Mouse (Mus musculus): ENCODE data around the gene Mtmr14. TPM values are rescaled to one million over a fixed set of nuclear protein-coding genes. Genes with fewer than 3 reads are reported as not detected.
A peak's percentile ranks its signal among the peaks of the same experiment; 100 is the strongest.

Gene Mtmr14
- total RNA-seq, 2 experiments from 2014 or later: 15.5 to 16.9 TPM

DNA sequence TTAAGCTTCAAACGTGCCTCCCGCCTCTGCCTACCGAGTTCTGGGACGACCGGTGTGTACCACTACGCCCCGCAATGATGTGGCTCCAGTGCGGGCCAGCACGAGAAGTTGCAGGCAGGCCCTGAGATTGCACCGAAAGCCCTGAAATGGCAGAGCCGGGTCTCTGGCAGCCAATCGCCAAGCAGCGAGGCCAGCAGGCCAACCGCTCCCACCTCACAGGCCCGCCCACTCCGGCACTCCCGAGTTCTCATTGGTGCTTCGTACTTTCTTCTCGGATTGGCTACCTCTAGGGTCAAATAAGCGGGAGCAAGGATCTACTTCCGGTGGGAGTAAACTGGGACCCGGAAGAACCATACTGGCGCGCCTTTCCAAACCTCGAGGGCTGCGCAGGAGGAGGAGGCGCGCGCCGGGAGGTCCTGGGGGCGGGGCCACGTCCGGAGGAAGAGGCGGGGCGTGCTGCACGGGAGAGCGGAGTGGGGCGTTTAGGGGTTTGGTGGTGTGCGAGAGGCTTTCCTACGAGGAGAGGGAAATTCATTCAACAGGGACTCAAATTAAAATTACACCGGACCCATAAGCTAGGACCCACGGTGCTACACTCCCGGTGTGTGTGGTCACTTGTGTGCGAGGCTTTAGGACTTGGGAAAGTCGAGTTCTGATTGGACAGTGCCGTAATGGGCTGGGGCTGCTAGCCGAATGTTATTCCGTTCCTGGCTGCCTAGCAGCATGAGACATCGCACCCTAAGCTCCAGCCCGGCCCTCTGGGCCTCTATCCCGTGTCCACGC, 89.1 kb downstream of the Mtmr14 start, which contains the start of gene Ogg1:
Ogg1 (plus strand) TSS at position 440 of the 783 bp plus-strand sequence.
- peak; percentile 90 to 95 for DNase-seq (ENCODE audit: low spot score in 2 of 2)

- DNase-seq (ENCODE audit: low spot score in 2 of 2): no peak
These were observed 91.8 kb downstream of the Mtmr14 start for GRCm38 (mm10) chr6:113329396-113329795.

GRCm38 (mm10) chr6:113330547-113330946, 92.9 kb downstream of the Mtmr14 start:
- no peak for DNase-seq (ENCODE audit: low spot score in 2 of 2)

Other genes starting within 250 kb of the Mtmr14 start
- gene Thumpd3, start 191.6 kb upstream of the Mtmr14 start, total RNA-seq (2021): 10 to 100 TPM; 20.7 to 22.1 TPM
- gene Setd5, start 160.5 kb upstream of the Mtmr14 start, total RNA-seq (2021): 100 to 1,000 TPM; 106 to 109 TPM
- 1 to 10 TPM in 1 of 2 experiments, under 1 TPM in 1; 0.91 to 1.0 TPM for gene Lhfpl4, start 42.5 kb upstream of the Mtmr14 start, total RNA-seq (2021)
- under 1 TPM in 1 of 2 experiments, not detected in 1; 0.36 TPM for gene Cpne9, start 44.5 kb downstream of the Mtmr14 start, total RNA-seq (2021)
- 10 to 100 TPM; 20.9 to 25.5 TPM for gene Brpf1, start 69.3 kb downstream of the Mtmr14 start, total RNA-seq (2021)
- gene Ogg1, start 89.1 kb downstream of the Mtmr14 start, total RNA-seq (2021): 10 to 100 TPM in 1 of 2 experiments, 1 to 10 TPM in 1; 7.8 to 10.1 TPM
- 10 to 100 TPM; 47.5 to 49.5 TPM for gene Camk1, start 106.1 kb downstream of the Mtmr14 start, total RNA-seq (2021)
- 10 to 100 TPM; 30.0 to 32.3 TPM for gene Tada3, start 140.0 kb downstream of the Mtmr14 start, total RNA-seq (2021)
- 100 to 1,000 TPM; 130 to 134 TPM for gene Arpc4, start 140.3 kb downstream of the Mtmr14 start, total RNA-seq (2021)
- gene Ttll3, start 151.4 kb downstream of the Mtmr14 start, total RNA-seq (2021): 1 to 10 TPM; 3.4 to 4.6 TPM
- gene Rpusd3, start 181.5 kb downstream of the Mtmr14 start, total RNA-seq (2021): 10 to 100 TPM; 12.0 to 12.2 TPM
- 10 to 100 TPM; 12.4 to 25.1 TPM for gene Cidec, start 197.9 kb downstream of the Mtmr14 start, total RNA-seq (2021)
- gene Jagn1, start 204.7 kb downstream of the Mtmr14 start, total RNA-seq (2021): 10 to 100 TPM; 34.7 to 39.8 TPM
- under 1 TPM; 0.52 to 0.88 TPM for gene Il17re, start 220.6 kb downstream of the Mtmr14 start, total RNA-seq (2021)
- gene Il17rc, start 233.6 kb downstream of the Mtmr14 start, total RNA-seq (2021): 10 to 100 TPM in 1 of 2 experiments, 1 to 10 TPM in 1; 9.5 to 11.0 TPM
- 10 to 100 TPM; 38.7 to 45.2 TPM for gene Creld1, start 245.5 kb downstream of the Mtmr14 start, total RNA-seq (2021)